Mouse (Mus musculus) gastrocnemius, postnatal 14 days (tissue): ENCODE measurements at regions not wholly inside any gene's neighbourhood (a gene's known extent, or its start where the extent isn't known, plus 50 kb on each side); places are given as distances from the start of the nearest gene placed in this dataset.

Experiments used
- DNase-seq: peaks from one replicate; pipeline ENCODE4 v3.0.0; 2021; ENCODE audit warnings: mixed read lengths
- intact Hi-C: fragments of 180-260 bp; cut with DNase I; formaldehyde crosslinking; loops from one replicate; pipeline ENCODE4 v1.15.1; 2025; ENCODE audit warnings: low total_unique reads

DNA sequence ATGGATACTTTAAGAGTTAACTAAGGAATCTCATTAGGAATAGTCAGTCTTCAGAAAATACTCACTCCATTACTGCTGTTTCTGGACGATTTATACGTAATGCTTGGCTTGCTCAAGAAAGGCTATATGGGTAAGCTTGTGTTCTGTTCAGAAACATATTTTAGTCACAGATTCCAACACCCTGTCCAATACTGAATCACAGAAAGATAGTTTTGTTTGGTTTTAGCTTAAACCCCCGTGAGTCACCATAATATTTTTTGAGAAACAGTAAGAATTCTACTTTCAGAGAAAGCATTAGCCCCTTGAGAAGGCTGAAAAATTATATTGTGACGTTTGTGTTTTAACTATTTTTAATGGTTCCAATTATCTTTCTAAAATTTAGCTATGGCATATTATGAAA is 1037.3 kb downstream of the Slc22a22 start:
- intact Hi-C loops = no loop called here
- no peak for DNase-seq

DNA sequence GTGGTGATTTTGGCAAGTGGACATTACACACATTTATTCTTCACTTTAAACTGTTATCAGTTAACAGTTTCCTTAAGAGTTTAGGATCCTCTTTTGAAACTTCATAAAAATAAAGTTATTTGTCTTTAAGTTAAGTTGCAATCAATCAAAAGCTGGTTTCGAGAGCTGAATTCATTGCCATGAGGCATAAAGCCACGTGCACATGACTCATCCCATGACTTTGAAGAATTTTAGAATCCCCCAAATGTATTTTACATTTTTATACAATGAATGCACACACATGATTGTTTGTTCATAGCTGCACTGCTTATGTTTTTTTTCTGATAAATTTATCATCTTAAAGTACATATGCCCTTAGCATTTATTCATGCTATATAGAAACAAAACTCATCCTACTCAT is 1039.1 kb downstream of the Slc22a22 start:
- no peak for DNase-seq
- intact Hi-C loops = no loop called here

DNA sequence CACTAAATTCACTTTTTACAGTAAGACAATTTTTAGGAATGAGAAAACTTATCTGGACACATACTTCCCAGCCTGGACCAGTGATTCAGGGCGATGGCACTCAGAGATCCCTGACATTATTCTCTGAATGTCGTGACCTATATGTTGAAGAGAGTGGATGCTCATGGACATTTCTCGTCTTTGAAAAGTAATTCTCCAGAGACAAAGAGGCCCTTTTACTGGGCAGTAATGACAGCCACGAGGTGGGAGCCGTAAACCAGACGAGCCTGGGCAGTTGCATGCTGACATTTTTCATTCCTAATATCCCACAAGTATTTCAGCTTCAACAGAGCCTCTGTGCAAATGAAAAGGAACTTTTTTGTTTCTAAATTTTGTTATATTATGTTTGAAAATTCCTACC is 1041.3 kb downstream of the Slc22a22 start:
- no peak for DNase-seq
- intact Hi-C loops = no loop called here

DNA sequence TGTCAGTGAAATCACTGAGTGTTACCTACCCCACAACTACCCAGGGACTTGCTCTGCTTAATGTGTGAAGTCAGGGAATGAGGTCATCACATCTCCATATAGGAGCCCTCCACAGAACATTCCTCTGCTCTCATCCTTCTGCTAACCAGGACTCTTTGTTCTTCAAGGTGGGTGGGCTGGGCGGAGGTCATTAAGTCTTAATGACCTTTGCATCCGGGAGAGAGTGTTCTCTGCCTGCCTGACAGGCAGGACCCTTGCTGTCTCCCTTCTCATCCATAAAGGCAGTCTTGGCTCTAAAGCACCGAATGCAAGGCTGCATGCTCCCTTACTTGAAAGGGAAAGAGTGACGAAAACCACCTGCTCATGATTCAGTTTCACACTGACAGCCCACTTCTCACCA is 1051.4 kb downstream of the Slc22a22 start:
- no peak for DNase-seq
- intact Hi-C loops = no loop called here

DNA sequence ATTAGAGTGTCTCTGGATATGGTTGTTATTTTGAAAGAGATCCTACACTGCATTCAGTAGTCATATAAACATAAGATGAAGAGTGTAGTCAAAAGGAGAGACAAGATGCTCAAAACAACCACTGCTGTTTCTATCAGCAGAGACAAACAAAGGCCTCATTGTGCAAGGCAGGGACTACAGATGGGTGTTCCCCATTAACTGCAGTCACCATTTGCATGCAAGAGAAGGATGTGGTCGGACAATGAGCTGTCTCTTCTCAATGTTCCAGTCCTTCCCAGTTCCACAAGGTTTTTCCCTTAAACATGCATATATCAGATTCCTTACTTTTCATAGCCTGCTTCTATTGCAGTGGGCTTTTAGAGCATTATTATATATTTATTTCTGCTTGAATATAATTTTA is 1056.7 kb downstream of the Slc22a22 start:
- no peak for DNase-seq
- intact Hi-C loops = no loop called here

DNA sequence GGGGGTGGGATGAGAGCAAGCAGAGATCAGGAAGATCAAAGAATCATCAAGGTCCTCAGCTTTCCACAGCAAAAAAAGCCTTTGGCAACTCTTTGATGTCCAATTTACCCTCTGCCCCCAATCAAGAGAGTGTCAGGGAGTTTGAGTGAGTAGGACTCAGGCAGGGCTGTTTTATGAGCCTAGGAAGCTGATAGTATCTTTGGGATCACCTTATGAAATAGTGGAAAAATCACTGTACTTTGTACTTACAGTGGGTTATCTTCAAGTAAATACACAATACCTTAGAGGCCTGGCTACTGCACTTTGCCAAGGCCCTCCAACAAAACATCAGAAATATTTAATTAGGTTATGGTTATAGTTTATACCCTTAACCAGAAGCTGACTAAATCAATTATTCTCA is 1085.4 kb downstream of the Slc22a22 start:
- DNase-seq = no peak
- intact Hi-C loops = no loop called here

DNA sequence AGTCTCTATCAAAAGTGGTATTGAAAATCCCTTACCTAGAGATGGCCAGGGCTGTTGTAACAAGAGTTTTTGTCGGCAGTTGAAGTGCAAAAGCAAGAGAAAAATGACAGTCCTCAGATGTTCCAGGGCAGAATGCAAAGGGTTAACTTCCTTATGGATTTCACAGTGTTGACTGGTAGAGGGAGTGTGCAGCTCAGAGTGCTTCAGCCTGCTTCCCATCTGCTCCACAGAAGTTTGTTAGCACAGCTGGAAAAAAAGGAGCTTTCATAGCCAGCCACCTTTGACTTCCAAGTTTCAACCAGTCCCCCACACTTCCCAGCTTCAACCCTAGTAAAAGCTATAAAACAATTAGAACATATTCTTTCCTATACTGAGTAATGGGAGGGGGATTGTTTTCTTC is 1098.9 kb downstream of the Slc22a22 start:
- DNase-seq = no peak

DNA sequence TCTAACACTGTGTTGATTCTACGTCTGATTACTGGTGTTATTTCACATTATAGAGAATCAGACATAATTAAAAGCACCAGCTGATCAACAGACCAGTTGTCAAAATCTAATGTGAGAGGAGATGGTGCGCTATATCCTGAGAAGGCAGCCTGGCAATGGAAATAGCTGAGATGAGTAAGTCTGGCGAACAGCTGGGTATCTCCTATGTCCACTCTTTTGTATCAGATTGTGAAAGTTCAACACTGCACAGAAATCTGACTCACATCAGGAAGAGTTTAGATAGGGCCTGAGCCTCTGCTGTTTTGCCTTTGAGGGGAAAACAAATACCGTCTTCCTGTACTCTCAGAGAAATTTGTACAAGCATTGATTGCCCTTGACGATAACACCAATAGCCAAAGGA is 1126.5 kb downstream of the Slc22a22 start:
- intact Hi-C loops = no loop called here

More for the DNA sequence above, 1098.9 kb downstream of the Slc22a22 start:
- intact Hi-C loops = no loop called here

DNA sequence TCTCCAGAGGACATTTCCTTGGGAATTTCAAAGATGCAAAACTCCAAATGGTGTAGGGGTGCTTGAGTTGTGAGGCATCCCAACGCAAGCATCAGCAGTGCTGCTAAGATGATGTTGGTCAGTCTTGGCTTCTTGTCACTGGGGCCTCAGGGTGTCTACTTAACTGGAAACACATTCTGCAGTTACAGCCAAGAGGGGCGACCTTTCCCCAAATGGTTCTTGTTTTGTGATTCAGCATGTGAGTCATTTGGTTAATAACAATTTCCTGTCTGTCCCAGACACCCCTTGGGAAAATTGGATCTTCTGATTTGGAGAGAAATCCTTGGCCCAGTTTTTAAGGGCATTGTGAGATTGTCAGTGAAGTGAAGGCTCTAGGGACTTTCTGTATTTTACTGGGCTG is 1131.3 kb downstream of the Slc22a22 start:
- intact Hi-C loops = loop anchor here (10.0 kb wide), 1 partner anchor 399 kb away; no protein-coding TSS in a partner anchor
- DNase-seq = no peak

More for the DNA sequence above, 1126.5 kb downstream of the Slc22a22 start:
- DNase-seq = no peak

DNA sequence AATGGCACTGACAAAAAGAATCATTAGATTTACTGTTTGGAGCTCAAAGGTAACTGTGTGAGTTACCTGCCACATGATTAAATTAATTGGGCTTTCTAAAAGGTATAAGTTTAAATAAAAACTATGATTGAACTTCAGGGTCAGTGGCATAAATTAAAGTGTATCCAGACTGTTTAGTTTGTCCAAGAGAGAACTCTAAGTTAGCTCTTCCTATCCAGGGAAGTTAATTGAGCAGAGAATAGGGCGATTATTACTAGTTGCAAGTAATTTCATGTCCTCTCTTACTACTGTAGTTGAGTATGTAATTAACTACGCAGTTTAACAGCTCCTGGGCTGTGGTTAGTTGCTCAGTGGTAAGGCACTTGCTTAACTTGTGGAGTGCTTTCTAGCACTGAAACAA is 1132.5 kb downstream of the Slc22a22 start:
- no peak for DNase-seq
- intact Hi-C loops = loop anchor here (10.0 kb wide), 1 partner anchor 400 kb away; no protein-coding TSS in a partner anchor

DNA sequence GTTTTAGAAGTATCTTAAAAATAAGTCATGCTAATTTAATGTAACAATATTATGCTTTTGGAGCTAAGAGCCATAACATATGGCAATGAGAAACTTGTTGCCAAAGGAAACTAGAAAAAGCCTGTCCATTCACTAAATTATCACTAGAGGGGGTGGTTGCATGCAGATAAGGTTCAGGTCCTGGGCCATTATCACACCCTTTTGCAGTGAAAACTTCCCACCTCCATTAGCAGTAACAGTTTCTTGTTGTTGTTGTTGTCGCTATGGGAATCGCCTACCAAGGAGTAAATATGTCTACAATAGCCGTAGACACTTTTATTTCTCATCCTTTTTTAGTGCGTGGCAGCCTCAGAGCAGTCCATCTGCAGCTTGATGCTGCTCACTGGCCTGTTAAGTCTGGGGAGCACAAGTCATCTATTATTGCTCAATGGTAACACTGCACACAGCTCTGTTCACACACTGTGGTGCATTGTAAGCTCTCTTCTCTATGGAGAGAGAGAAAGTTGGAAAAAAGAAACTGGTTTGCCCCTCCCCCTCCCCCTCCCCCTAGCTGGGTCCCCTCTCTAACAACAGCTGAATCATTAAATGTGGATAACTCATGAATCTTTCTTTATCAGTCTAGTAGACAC is 1133.0 kb downstream of the Slc22a22 start:
- DNase-seq = no peak
- intact Hi-C loops = loop anchor here (10.0 kb wide), 1 partner anchor 400 kb away; no protein-coding TSS in a partner anchor

DNA sequence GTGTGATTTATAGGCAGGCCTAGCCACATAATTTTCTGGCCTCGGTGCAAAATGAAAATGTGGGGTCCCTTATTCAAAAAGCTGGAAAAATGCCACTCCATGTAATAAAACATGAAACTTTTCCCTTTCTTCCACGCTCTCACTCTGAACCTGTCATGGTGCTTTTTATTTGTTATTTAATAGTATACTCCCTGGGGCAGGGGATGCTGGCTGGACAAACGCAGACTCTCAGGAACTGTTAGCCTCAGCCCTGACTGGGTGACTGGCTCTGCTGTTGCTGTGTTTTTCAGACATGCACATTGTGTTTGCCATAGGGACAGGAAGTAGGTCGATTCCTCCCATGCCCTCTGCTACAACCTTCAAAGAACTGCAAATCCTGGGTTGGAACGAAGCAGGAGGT is 1139.5 kb downstream of the Slc22a22 start:
- no peak for DNase-seq
- intact Hi-C loops = loop anchor here (10.0 kb wide), 1 partner anchor 1167 kb away; no protein-coding TSS in a partner anchor

DNA sequence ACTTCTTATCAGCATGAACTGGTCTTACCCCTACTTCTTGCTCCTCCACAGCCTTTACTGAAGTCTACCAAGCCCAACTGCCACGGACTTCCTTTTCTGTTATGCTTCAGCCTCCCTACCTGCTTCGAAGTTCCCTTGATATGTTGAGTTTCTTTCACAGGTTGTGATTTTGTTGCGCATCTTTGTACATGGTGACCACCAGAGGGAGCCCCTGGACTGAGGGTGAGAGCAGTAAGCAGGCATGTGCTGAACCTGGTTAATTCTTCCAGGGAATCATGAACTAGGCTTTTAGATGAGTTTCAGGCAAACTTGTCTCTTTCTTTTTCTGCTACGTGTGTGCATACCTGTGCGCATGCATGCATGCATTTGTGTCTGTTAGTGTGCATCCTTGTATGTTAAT is 1141.0 kb downstream of the Slc22a22 start:
- intact Hi-C loops = loop anchor here (10.0 kb wide), 1 partner anchor 1168 kb away; no protein-coding TSS in a partner anchor
- peak; percentile 58 for DNase-seq

DNA sequence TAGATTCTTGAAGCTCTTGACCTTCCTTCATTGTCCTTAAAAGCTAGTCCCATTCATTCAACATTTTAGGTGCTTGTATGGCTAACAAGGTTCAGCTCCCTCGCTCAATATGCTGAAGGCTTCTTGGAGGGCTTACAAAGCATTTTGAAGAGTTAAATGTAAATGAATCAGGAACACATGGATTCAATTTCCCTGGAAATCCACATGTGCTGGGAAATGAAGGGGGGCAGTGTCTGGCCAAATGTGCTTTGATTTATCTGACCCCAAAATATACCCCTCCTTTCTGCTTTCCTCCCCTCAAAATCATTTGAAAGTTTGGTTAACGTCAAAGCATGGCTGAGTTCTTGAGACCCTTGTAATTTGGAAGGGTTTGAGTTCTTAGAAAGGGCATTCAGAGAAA is 1142.4 kb downstream of the Slc22a22 start:
- intact Hi-C loops = loop anchor here (10.0 kb wide), 1 partner anchor 1170 kb away; no protein-coding TSS in a partner anchor
- DNase-seq = no peak

DNA sequence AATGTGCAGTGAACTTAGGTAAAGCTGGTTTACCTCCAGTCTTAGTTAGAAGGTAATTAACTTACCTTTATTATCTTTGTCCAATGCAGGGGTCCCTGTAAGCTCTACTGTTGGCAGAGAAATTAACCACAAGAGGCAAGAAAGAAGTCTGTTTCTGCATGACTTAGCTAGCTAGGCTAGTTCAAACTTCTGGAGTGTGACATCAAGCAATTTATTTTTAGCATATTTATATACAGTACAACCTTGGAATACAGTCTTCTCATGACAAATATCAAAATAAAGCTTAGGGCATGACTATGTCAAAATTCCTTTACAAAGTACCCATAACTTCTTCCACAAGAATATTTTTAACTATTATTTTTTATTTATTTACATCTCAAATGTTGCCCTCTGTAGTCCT is 1156.9 kb downstream of the Slc22a22 start:
- no peak for DNase-seq
- intact Hi-C loops = no loop called here

DNA sequence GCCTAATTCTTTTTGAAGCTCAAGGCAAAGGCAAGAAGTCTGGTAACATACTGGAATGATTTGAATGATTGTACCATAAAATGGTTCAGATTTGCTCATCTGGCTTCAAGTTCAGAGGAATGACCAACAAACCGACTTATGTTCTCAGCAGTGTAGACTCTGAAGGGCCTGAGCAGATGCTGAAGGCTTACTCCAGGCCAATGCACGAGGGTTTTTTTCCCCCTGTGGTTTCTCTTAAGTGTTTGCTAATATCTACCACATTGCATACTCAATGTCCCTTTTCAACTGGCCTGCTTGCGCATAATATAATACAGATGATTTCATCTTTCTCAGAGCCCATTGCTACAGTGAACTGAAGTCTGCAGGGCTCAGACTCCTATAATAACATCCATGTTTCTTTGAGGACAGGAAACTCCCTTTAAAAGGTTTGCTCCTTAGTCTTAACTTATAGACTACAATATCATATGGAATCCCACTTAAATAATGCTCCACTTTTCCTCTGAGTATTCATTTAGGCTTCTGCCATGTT is 1182.5 kb downstream of the Slc22a22 start:
- intact Hi-C loops = no loop called here
- peak; percentile 11 for DNase-seq

DNA sequence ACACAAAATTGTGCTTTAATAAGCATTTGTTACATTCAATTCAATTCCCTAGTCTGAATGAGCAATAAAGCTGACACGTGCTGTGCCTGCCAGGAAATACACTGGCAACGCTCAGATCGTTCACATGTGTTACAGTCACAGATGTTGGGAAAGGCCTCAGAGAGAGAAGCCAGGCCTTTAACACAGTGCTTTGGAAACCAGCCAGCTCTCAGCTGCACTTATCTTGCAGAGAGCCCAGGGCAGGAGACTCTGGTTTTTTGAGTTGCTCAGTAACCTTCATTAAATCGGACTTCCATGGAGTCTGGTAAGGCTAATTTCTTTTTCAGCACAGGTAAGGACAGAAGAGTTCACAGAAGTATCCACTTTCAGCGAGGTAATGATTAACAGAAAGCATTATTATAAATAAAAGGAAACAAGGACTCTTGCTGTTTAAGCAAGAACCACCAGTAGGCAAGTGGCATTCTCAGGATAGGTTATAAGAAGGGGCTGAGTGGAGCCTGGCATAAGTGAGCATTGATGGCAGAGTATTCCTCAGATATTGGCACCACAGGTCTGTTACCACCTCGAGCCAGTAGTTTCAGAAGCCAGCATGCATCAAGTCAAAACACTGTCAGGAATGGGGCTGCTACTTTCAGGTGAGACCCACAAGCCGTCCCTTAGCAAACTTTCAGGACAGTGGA is 1198.7 kb downstream of the Slc22a22 start:
- intact Hi-C loops = no loop called here
- DNase-seq = peak; percentile 78

DNA sequence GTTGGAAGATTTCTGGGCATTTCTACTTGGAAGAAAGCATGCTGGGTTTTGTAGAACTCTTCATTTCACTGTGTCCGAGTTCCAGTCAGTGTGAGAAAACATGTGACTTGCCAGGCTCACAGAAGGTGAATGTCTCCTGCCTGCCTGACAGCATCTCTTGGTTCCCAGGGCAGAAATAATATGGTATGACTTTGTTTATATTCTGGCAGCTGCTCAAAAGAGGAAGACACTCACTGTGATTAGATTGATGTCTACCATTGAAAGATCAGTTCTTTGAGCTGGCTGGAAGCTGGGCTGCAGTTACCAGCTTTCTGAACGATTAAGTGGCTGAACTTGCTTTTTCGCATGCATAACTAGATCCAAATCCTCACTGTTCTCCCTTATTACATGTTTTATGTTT is 1199.4 kb downstream of the Slc22a22 start:
- intact Hi-C loops = no loop called here
- no peak for DNase-seq

DNA sequence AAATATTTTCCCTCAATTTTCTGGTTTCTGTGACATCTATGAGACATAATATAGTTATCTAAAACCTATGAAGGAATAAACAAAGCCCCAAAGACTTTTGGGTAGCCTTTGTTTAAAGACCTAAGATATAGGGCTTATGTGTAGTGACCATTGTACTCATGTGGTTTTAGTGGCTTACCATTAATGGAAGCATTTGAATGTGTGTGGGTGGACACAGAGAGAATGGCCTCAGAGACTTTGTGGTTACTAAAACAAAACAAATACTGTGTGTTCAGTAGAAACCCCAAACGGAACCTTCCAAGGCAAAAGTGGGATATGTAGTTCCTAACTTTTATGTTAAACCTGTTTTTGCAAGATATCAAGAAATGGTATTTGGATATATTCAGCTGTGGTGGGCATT is 1228.7 kb downstream of the Slc22a22 start:
- intact Hi-C loops = no loop called here
- no peak for DNase-seq

DNA sequence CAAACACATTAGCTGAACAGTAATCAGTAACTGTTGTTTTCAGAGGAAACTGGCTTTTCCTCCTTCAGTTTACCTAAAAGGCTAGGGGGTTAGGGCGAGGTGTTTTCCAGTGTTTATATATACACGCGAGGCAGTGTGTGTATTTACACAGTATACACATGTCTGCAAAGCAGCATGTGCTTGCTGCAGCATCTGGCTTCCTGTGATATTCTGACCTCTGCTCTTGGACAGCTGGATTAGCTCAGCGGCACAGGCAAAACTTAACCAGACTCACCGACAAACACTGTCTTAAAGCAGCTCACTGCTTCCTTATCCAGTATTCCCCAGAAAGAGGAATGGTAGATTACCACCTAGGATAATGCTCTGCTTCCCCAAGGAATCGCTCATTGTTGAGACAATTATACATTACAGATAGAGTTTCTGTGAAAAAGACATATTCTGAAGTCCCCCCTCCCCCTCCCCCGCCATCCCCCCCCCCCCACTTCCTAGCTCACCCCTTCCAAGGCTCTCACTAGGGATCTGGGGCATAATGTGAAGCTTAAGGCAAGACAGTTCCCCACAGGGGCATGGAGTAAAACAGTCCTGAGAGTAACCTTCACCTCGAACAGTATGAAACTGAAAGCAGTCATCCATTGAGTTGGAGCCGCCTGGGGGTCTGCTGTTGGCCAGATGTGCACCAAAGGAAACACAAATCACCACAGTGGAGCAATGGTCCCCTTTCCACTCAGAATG is 1233.3 kb downstream of the Slc22a22 start:
- intact Hi-C loops = no loop called here
- no peak for DNase-seq
